Mouse (Mus musculus): ENCODE data around the gene Tbx22.

Gene Tbx22

DNA sequence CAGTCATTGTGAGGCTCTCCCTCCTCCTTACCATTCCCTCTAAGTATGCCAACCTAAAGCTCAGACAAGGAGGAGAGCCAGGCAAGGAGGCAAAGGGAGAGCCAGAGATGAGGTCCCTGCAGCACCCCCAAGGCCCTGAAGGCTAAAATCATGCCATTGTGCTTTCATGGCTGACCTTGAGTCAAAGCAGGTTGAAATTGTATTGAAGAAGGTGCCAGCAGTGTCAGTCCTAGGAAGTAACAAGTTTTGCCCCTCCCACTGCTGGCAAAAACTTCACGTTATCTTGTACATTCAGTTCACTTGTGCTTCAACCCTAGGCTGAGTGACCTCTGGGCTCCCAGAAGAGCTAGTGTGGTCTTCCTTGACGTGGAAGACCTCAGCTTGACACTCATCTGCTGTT, at the start of gene Tbx22:
Tbx22 (plus strand) TSS at position 301 of the 400 bp plus-strand sequence.
- in situ Hi-C loops (cut with MboI) = no loop called here

GRCm38 (mm10) chrX:107668677-107669076, 913 bp downstream of the Tbx22 start:
- in situ Hi-C loops (cut with MboI) = no loop called here

- in situ Hi-C loops (cut with MboI) = no loop called here
These were observed 11.4 kb downstream of the Tbx22 start for GRCm38 (mm10) chrX:107679203-107679602.

DNA sequence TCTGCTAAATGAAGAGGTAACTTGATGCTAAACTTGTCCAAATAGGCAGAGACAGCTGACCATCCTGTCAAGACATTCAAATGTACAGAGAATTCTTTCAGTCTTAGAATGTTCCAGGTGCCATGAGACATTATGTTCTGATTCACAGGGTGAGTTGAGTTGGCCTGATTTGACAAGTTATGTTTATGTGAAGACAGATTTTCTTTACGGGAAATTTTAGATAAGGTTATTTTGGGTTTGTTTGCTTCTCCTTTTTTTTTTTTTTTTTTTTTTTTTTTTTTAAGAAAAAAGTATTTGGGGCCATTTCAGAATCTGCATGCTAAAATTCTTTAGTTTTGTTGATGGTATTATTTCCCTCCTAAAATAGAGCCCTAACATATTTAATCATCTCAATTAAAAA, 40.8 kb downstream of the Tbx22 start:
- in situ Hi-C loops (cut with MboI) = no loop called here

DNA sequence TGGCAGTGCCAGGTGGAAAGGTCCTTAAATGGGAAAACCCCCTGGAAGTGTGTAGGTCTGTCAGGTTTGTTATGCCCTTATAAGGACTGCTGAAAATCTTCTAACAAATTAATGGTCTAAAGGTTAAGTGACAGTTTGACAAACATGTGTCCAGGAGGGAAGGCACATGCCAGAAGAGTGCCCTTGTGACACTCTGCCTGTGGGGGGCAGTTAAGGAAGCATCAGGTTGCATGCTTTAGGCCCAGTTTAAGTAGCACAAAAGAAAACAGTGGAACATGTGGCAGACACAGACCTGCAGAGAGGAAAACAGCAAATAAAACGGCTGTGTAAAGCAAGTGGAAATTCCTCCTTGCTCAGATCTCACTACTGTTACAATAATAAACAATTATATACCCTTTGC, 55.8 kb downstream of the Tbx22 start:
- in situ Hi-C loops (cut with MboI) = no loop called here

Data from mature B cell (primary cell).